Mouse (Mus musculus) testis, adult 2 months (tissue): ENCODE data around the gene Synpo2.

Experiments
- CTCF ChIP-seq: fragments of 200-500 bp; IDR thresholded peaks from 2 replicates; pipeline ENCODE4 v1.5.1; 2012; ENCODE audit warnings: low read depth, mild to moderate bottlenecking, inconsistent platforms, low read length, moderate library complexity; ENCODE audit not compliant: control insufficient read depth, insufficient read depth, insufficient replicate concordance
- POLR2A ChIP-seq: fragments of 200-500 bp; IDR thresholded peaks from 2 replicates; pipeline ENCODE4 v1.6.1; 2012; ENCODE audit warnings: low read depth, mild to moderate bottlenecking, inconsistent platforms, low read length, moderate library complexity; ENCODE audit not compliant: control insufficient read depth

DNA sequence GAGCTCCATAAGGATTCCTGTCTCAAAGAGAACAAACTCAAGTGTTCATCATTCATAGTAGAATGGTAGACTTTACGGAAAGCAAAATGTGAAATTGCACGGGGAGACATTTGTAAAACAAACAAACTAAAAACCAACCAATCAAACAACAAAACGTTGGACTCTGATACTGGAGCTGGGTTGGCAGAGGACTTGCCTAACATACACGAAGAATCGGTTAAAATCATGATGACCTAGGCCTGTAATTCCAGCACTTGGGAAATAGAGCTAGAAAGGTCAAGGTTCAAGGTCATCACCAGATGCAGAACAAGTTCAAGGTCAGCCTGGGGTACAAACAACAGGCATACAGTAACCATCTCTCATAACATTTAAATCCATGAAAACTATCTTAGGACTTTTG, 147.7 kb downstream of the Synpo2 start:
- no peak for TF ChIP-seq CTCF
- TF ChIP-seq POLR2A, result no peak
